Mouse (Mus musculus) cerebellum, postnatal 14 days (tissue): ENCODE data around the gene Sdhd.
A peak's percentile ranks its signal among the peaks of the same experiment; 100 is the strongest.
"Not testable (repeated sequence)": the region's sequence is repeated elsewhere in the genome, so short reads cannot be mapped to it uniquely, and the experiment has no call there.

Source experiments
- DNase-seq, 2 experiments: peaks; one replicate each; pipeline ENCODE4 v3.0.0; 2021; ENCODE audit warnings: mixed read lengths in 2 of 2

The Sdhd gene

GRCm38 (mm10) chr9:50603189-50603997 is at the start of gene Sdhd, which contains the start of gene Timm8b:
Gene Sdhd, minus strand, starts transcription at chr9:50603812.
Gene Timm8b, plus strand, starts transcription at chr9:50603910.
- DNase-seq: peak; percentile 95

GRCm38 (mm10) chr9:50650503-50650902 is 46.9 kb upstream of the Sdhd start:
- no peak for DNase-seq

GRCm38 (mm10) chr9:50646826-50647370 is 43.3 kb upstream of the Sdhd start:
- no peak for DNase-seq

- no peak for DNase-seq
Observed at GRCm38 (mm10) chr9:50634270-50634669, 30.7 kb upstream of the Sdhd start.

GRCm38 (mm10) chr9:50633059-50633458 is 29.4 kb upstream of the Sdhd start:
- no peak for DNase-seq

- DNase-seq: no peak
Observed at GRCm38 (mm10) chr9:50632016-50632688, 28.5 kb upstream of the Sdhd start.

- not testable (repeated sequence) for DNase-seq
Observed at GRCm38 (mm10) chr9:50630903-50631302, 27.3 kb upstream of the Sdhd start.

- no peak for DNase-seq
Observed at GRCm38 (mm10) chr9:50617794-50618330, 14.2 kb upstream of the Sdhd start.

GRCm38 (mm10) chr9:50616766-50617603 is 13.4 kb upstream of the Sdhd start, which contains the start of the genes Pih1d2 and Nkapd1:
Gene Pih1d2, plus strand, starts transcription at chr9:50617321.
Gene Nkapd1, minus strand, starts transcription at chr9:50617464.
- peak; percentile 93 to 96 for DNase-seq

GRCm38 (mm10) chr9:50616161-50616560 is 12.5 kb upstream of the Sdhd start:
- DNase-seq: no peak

- DNase-seq: no peak
Observed at GRCm38 (mm10) chr9:50612115-50612514, 8.5 kb upstream of the Sdhd start.

GRCm38 (mm10) chr9:50604338-50604737 is 726 bp upstream of the Sdhd start:
- DNase-seq: no peak

- no peak for DNase-seq
Observed at GRCm38 (mm10) chr9:50603998-50604324, 349 bp upstream of the Sdhd start.

GRCm38 (mm10) chr9:50602055-50602845 is 1.4 kb downstream of the Sdhd start:
- no peak for DNase-seq

- DNase-seq: no peak
Observed at GRCm38 (mm10) chr9:50601536-50601935, 2.1 kb downstream of the Sdhd start.

GRCm38 (mm10) chr9:50596973-50597372 is 6.6 kb downstream of the Sdhd start:
- no peak for DNase-seq

- DNase-seq: no peak
Observed at GRCm38 (mm10) chr9:50594794-50595417, 8.7 kb downstream of the Sdhd start.

- peak in 1 of 2 experiments; percentile 65 for DNase-seq
Observed at GRCm38 (mm10) chr9:50593544-50593943, 10.1 kb downstream of the Sdhd start.

- no peak for DNase-seq
Observed at GRCm38 (mm10) chr9:50592955-50593354, 10.7 kb downstream of the Sdhd start.

GRCm38 (mm10) chr9:50590856-50591518 is 12.6 kb downstream of the Sdhd start:
- no peak for DNase-seq

- DNase-seq: no peak
Observed at GRCm38 (mm10) chr9:50586955-50587354, 16.7 kb downstream of the Sdhd start.
